Mouse (Mus musculus): ENCODE data around the gene Cnnm4.
A peak's percentile ranks its signal among the peaks of the same experiment; 100 is the strongest.

The Cnnm4 gene

DNA sequence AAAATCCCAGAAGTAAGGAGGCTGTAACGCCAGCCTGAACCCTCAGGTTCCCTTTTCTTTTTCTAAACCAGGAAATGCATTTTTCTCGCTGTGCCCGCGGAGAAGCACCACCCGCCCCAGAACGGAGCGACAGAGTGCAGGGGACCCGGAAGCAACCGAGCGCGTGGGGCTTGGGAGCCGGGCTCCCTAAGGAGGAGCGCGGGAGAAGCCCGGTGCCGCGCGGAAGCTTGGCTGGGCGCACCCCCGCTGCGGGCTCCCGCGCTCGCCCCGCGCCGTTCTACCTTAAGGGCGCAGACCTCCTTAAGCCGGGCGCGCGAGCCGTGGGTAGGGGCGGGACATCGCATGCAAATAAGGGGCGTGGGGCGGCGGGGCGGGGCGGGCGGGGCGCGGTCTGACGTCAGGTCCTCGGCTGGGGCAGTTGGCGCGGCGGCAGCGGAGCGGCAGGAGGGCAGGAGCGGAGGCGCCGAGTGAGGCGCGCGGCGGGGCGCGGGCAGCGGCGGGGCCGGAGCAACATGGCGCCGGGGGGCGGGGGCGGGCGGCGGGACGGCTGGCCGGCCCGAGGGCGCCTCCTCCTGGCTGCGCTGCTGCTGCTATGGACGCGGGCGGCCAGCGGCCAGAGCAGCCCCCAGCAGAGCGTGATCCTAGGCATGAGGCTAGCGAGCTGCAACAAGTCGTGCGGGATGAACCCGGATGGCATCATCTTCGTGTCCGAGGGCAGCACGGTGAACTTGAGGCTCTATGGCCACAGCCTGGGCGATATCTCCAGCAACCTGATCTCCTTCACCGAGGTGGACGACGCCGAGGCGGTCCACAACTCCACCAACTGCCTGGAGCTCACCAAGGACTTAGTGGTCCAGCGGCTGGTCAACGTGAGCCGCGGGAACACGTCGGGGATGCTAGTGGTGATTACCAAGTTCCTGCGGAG is at the start of gene Cnnm4:
TSS of gene Cnnm4 (plus strand) at position 440 of the 925 bp plus-strand sequence.
- peak; percentile 92 for DNase-seq

DNA sequence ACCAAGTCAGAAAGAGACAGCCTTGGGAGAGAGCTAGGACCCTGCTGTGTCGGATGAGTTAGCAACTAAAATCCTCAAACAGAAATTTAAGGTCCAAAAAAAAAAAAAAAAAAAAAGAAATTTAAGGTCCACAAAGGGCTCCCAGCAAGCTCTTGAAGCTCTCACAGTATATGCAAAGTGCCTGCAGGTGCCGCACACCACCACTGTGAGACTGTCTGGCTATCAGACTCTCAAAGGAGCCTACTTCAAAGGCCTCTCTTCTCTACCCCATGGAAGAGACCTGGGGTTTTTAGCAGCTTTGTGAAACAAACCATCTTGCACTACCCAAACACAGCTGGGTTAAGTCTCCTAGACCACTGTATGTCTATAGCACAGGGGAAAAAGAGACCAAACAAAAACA is 41.9 kb upstream of the Cnnm4 start:
- peak; percentile 53 for DNase-seq

DNA sequence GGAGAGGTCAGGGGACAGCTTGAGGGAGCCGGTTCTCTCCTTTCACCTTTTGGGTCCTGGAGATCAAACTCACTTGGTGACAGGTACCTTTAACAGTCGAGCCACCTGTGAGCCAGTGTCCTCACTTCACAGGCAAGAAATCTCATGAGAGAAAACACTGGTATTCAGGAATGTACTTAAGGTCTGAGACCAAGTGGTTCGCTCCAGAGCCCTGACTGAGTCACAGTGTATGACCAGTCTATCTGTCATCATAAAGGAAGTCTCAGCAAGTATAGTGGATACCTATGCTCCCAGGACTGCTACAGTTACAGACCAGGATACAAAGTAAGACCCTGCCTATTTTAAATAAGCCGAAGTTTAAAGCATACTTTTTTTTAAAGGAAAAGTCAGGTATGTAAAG is 38.4 kb upstream of the Cnnm4 start:
- DNase-seq: no peak

DNA sequence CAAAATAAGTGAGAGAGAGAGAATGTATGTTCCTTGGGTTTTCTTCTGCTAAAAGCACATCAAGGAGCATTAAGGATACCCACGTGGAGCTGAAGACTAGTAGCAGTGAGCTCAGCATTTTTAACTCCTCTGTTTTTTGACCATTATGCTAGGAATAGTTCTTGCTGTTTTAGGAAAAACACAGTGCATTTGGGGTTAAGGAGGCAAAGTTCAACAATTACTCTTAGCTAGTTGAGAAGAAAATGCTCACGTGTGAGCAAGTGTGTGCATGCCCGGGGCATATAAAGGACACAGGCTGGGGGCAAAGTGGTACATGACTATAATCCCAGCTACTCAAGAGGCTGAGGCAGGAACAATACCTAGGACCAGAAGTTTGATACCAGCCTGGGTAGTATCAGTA is 37.8 kb upstream of the Cnnm4 start:
- no peak for DNase-seq

DNA sequence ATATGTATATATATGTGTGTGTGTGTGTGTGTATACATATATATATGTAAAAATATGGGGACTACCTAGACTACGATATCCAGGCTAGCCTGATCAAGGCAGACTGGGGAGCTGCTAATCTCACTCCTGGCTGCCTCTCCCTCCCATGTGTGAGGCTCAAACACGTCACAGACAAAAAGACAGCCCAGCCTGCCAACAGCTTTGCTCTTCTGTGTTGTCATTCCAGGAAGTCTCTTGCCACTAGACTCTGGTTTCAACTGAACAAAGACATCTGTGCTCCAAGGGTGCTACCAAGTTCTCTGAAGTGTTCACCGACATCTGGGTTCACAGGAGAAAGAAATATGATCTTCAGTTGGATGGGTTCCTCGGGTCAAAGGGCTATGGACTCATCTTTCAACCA is 36.3 kb upstream of the Cnnm4 start:
- peak; percentile 58 for DNase-seq

DNA sequence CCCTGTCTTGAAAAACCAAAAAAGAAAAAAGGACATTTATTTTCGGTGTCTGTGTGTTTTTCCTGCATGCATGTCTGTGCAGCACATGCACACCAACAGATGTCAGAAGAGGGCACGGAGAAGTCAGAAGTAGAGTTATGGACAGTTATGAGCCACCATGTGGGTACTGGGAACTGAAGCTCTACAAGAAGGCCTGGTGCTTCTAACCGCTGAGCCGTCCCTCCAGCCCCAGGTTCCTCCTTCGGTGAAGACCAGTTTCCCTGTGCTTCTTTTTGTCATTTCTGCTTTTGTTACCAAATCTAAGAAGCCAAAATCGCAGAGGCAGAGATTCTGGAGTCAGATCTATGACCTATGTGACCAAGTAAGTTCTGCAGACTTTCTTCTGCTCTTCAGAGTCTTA is 34.9 kb upstream of the Cnnm4 start:
- no peak for DNase-seq

DNA sequence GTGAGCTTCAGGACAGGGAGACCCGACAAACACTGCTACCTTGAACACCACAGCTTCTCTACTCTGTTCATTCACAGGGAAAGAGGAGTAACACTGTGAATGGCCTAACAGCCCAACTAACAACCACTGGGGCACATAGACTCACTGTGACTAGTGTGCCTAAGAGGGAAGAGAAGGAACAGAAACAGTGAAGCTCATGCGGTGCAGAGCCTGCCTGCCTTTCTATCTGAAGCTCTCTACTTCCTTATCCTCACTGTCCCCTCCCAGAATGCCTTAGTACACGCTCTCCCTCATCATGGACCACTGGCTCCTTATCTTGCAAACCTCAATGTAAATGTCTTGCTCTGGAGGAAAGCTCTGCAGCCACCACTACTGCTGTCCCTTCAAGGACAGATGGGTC is 34.2 kb upstream of the Cnnm4 start:
- no peak for DNase-seq

DNA sequence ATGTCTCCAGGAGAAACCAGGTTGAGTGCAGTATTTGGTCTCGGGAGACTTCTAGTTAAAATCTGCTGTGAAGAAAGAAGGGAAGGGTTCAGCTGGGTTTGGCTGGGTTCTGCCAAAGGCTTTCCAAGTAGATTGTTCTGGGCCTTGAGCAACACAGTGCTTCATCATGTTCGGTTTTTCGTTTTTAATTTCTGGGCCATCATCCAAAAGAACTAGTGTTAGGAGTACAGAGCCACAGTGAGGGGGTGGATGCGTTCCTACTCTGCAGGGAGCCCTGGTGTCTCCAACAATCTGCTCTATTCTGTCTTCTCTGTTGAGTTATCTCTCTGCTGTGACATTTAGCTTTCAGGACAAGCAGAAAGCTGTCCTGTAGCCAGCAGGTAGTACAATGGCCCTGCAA is 30.3 kb upstream of the Cnnm4 start:
- DNase-seq: no peak

DNA sequence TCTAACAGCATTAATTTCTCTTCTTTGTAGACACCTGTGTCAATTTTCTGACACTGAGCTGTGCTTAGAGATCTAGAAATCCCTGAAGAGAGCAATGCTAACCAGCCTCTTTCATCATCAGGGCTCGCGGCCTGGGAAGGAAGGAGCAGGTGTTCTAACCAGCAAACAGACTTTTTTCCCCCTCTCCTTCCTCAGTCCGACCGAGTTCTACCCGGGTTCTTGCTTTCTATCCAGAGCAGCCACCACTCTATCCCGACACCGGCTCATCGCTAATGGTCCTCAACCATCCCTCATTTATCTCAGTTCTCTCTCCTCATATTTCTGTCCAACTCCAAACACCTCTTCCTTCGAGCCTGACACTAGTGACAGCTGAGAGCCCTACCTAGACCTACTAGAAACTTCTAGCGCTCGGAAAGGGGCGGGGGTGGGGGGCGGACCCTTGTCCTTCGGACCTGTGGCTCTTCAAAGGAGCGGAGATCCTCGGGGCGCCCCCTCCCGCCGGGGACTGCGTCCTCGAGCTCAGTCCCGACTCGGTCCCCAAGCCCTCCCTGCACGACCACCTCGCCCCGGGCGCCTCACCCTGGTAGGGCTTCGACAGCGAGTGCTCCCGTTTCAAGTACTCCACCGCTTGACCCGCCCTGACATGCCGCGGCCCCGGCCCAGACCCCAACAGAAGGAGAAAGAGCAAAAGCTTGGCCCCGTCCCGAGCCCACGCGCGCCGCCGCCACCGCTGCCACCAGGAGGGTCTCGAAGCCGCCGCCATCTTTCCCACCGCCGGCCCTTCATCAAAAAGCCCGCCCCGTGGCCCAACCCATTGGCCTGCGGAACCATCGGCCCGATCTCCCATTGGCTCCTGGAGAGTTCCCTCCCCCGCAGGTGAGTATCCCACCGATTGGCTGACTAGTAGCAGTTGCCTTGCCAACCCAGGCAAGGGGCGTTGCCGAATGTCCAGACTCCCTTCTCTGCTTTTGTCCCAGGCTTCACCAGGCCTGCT is 26.7 kb upstream of the Cnnm4 start, which contains the start of gene Lman2l:
TSS of gene Lman2l (minus strand) at position 801 of the 994 bp plus-strand sequence.
- DNase-seq: peak; percentile 97

DNA sequence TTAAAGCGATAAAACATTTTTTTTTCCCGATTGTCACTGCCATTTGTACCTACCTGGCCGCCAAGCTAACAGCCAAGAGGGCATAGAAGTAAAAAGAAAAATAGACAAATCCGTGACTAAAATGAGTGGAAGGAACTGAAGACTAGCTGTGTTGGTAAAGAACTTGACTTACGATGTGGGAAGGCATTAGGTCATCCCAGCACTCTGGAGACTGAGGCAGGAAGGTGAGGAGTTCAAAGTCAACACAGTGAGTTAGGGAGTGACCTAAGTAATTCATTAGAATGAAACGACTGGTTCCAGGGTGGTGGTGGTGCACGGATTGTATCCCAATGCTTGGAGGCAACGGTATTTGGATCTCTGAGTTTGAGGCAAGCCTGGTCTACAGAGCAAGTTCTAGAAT is 25.9 kb upstream of the Cnnm4 start:
- no peak for DNase-seq

DNA sequence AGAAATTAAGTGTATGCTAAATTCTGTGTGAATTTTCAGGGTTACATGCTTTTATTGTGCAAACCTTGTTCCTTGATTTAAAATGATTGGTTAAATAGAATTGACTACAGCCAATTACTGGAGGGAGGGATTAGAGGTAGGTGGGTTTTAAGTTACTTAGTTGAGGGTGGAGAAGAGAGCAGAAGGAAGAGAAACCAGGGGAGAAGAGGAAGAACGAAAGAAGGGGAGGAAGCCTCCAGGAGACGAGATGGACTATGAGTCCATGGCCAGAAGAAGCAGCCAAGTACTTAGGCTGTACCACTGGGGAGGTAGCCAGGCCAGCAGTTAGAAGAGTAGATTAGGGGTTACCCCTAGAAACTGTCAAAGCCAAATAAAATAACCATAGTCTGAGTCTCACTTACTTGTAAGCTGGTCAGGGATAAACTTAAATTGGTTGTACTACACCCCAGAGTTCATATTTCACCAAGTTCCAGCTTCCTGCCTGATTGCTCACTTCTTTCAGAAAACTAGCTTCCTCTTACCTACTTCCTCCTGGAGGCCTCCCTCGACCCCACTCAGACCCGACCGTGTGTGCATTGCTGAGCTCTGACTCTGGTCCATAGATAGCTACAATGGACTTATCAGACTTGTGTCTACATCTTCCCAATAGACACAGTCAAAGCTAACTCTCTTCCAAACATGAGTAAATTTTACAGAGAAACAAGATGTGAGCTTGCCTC is 25.2 kb upstream of the Cnnm4 start:
- DNase-seq: peak; percentile 33

DNA sequence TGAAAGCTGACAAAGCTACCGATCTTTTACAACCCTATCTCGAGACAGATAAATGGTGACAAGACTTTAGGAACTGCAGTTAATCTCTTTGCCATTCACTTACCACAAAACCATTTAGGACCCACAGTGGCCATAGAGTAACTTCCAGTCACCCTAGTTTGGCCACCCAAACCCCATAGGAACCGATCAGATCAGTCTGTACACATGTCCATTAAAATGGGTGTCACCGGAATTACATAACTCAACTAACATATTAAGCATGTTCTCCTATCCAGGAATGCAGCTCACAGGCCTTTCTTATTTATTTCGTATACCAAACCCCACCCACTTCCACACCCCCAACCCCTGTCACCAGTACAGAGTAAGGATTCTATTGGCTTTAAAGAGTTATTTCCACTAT is 24.6 kb upstream of the Cnnm4 start:
- no peak for DNase-seq

DNA sequence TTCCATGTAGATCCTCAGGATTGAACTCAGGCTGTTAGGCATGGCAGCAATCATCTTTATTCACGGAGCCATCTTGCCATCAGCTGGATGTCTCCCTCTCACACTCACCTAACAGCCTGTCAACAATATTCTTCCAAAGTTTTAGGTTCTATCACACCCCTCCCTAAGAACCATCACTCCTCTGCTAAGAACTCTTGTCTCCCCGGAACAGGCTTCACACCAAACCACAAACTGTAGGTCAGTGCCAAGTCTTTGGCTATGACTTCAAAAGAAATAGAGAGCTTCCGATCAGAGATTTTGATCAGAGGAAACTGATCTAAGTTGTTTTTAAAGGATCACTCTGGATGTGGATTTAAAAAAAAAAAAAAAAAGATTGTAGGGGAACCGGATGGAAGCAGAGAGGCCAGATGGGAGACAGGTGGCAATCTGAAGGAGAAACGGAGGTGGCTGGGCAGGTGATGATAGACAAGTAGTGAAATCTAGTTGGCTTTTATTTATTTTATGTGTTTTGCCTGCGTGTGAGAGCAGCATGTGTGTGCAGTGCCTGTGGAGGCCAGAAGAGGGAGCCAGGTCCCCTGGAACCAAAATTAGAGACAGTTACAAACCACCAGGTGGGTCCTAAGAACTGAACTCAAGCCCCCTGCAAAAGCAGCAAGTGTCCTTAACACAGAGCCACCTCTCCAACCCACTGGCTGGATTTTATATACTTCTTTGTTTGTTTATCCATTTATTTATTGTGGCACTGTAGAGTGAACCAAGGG is 17.2 kb upstream of the Cnnm4 start:
- no peak for DNase-seq

DNA sequence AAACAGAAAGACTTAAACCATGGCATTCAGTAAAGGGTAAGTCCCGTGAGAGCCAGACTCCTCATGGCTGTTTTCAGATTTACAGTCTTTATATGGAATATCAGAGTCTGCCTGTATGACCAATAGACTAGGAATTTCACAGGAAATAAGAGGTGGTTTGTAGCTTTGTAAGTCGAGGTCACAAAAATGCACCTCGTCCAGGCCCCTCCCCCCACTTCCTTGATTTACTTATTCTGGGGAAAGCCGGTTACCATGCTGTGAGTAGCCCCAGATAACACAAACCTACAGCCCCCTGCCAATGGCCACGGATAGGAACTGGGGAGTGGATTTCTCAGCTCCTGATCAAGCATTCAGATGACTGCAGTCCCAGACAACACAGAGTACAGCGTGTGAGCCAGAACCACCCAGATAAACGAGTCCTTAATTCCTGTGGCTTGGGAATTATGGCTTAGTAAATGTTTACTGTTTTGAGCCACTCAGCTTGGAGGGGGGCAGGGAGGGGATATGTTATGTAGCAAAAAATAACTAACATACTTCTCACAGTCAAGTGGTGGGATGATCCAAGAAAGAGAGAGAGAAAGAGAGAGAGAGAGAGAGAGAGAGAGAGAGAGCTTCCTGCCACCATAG is 13.9 kb upstream of the Cnnm4 start:
- DNase-seq: no peak

DNA sequence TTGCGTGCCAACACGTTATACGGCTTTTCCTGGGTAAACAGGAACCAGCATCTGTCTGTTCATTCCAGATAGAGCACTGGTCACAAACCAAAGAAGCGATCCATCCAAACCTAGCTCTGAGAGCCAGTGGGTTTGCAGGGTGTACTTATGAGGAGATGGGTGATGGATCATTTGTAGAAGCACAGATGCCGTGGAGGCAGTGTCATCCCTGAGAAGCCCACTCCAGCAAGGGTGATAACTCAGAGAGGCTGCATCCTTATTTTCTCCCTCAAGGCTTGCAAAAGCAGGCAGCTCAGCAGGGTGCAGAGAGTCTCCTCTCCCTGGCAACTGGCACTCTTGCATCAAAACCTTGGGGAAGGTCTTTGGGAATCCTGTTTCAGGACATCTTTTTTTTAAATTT is 13.3 kb upstream of the Cnnm4 start:
- no peak for DNase-seq

DNA sequence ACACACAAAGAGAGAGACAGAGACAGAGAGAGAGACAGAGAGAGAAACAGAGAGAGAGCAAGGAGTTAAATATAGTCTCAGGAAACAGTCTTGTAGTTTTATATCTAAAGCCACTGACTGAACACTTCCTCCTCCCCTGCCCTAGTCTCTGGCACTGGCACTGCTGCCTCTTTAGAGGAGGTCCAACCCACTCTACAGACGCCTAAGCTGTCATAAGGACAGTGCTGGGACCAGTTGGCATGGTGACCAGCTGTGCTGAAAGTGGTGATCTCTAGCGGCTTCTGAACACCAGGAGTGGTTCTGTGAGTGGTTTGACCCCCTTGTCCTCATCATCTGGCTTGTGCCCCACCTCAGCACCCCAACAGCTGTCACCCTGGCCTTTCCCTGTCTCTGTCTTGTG is 9.6 kb upstream of the Cnnm4 start:
- DNase-seq: peak; percentile 28

DNA sequence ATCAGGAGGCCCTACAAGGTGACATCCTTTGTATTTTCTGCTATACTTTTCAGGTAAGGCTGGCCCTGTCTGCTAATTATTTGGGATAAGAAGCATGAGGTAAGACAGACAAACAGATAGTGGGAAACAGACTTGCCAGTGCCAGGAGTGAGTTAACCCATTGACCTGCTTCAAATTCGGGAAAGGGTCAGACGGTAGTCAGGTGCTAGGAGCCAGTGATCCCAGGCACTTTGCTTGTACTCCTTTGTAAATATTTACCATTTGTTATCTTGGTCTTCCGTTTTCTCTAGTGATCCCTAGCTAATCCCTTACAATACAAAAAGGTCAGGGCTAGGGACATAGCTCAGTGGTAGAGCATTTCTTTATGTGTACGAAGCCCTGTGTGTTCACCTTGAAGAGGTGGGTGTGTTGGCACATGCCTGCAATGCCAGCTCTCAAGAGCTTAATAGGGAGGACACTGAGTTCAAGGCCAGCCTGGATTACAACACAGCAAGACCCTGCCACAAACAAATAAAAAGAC is 5.7 kb upstream of the Cnnm4 start:
- no peak for DNase-seq

DNA sequence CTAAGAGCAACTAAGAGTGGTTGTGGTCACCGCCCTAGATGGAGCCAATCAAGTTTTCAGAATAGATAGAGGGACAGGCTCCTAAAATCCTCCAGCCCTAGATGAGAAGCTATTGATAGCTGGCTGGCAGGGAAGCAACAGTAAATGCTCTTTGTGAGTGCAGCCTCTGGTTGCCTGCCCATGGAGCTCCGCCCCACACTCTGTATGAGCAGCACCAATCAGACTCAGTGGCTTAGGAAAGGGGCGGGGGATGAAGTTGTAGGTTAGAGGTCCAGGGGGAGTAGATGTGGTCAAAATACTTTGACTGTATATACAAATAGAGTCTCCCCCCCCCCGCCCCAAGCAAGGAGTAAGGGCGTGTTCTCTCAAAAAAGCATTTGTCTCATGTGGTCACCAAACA is 4.0 kb upstream of the Cnnm4 start:
- DNase-seq: peak; percentile 37

DNA sequence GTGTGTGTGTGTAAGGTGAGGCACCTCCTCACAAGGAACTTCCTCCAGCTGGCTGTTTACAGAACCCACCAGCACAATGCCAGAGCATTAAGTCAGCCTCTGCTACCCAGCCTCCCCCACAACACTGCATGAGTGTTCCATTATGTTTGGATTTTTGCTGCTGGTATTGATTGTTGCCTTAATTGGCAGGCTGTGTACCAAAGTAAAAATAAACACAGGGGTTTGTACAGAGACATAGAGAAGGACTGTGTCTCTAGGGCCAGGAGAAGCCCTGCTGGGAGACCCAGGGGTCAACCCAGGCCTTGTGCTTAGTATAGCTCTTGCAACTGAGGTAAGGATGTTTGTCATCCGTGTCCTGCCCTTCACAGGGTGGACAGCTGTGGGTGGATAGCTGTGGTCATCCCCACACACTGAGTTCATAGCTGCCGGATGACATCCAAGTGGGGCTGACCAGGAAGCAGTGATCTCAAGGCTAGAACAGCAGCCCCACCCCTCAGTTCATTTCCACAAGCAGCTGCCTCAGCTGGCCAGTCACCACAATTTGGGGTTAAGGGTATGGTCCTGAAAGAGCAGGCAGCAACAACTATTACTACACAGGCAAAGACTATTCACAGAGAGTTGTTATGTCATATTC is 1.5 kb upstream of the Cnnm4 start:
- no peak for DNase-seq

DNA sequence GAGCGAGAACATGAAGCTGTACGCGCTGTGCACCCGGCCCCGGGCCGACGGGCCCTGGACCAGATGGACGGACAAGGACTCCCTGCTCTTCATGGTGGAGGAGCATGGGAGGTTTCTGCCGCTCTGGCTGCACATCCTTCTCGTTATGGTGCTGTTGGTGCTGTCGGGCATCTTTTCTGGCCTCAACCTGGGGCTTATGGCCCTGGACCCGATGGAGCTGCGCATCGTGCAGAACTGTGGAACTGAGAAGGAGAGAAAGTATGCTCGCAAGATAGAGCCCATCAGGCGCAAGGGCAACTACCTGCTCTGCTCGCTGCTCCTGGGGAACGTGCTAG is 653 bp downstream of the Cnnm4 start:
- DNase-seq: no peak

DNA sequence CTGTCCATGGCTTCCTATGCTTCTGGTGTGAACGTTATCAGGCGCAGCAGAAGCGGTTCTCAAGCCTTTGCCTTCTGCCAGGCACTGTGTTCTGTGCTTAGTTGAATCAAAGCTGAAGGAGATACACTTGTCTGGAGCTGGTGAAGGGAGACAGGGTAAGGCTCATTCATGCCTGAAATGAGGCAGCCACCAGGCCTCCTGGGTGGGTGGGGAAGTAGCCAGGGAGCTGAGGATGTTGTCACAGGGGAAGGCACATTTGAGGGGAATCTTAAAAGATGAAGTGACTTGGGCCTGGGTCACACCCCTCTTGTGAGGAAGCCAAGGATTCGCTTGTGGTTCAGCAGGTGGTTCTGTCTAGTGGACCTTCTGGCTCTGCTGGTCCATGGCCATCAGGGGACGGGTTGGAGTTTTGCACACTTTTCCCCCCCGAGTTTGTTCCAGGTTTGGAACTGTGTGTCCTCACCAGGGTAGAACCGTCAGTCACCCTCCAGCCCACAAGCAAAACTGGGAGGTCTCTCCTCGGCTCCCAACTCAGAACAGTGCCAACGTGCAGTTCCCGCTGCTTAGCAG is 1.9 kb downstream of the Cnnm4 start:
- DNase-seq: peak; percentile 27

Data from thymus, postnatal 4 days (tissue).